Mouse (Mus musculus) limb, embryonic 11.5 days (tissue): ENCODE results near the gene Mcidas. TPM values are rescaled to one million over a fixed set of nuclear protein-coding genes. Genes with fewer than 3 reads are reported as not detected.
A peak's percentile ranks its signal among the peaks of the same experiment; 100 is the strongest.

ENCODE experiments used
- ATAC-seq: fragments of 200-750 bp; cut with Nextera tagmentation; 2 replicates; pipeline ENCODE4 v1.8.0; 2017; ENCODE audit warnings: low read depth; ENCODE audit not compliant: insufficient number of reproducible peaks, low FRiP score, low TSS enrichment
- DNase-seq: peaks from one replicate; pipeline ENCODE4 v3.0.0-alpha.2; 2015; ENCODE audit warnings: low spot score
- H3K27ac ChIP-seq: fragments of 300-500 bp; sonication (generic); replicated peaks from 2 replicates; pipeline ENCODE4 v1.5.1; 2014; ENCODE audit warnings: low read depth, mild to moderate bottlenecking, low read length
- H3K27me3 ChIP-seq: fragments of 300-500 bp; sonication (generic); 2 replicates; pipeline ENCODE4 v1.6.1; 2014; ENCODE audit warnings: mild to moderate bottlenecking, low read length, mixed read lengths; ENCODE audit not compliant: control insufficient read depth, insufficient read depth
- H3K36me3 ChIP-seq: fragments of 300-500 bp; sonication (generic); 2 replicates; pipeline ENCODE4 v1.6.1; 2014; ENCODE audit warnings: mild to moderate bottlenecking, low read length, moderate library complexity, mixed read lengths; ENCODE audit not compliant: control insufficient read depth, insufficient read depth
- H3K4me1 ChIP-seq: fragments of 300-500 bp; sonication (generic); 2 replicates; pipeline ENCODE4 v1.6.1; 2014; ENCODE audit warnings: low read length, mixed read lengths; ENCODE audit not compliant: control insufficient read depth, insufficient read depth
- H3K4me2 ChIP-seq: fragments of 300-500 bp; sonication (generic); 2 replicates; pipeline ENCODE4 v1.6.1; 2014; ENCODE audit warnings: low read depth, mild to moderate bottlenecking, moderate library complexity; ENCODE audit not compliant: severe bottlenecking
- H3K4me3 ChIP-seq: fragments of 300-500 bp; sonication (generic); 2 replicates; pipeline ENCODE4 v1.5.1; 2014; ENCODE audit warnings: low read depth, low read length
- H3K9ac ChIP-seq: fragments of 300-500 bp; sonication (generic); 2 replicates; pipeline ENCODE4 v1.6.1; 2014; ENCODE audit warnings: mild to moderate bottlenecking, low read length
- H3K9me3 ChIP-seq: fragments of 300-500 bp; sonication (generic); 2 replicates; pipeline ENCODE4 v1.6.1; 2016; ENCODE audit warnings: low read length; ENCODE audit not compliant: control insufficient read depth
- WGBS: fragments of 180-500 bp; shearing (Covaris S2); extraction: QIAGEN DNeasy Blood & Tissue Kit; methylation state at CpG from one replicate; pipeline ENCODE4 v1.1.7; 2014; 5-methylcytosine and 5-hydroxymethylcytosine counted together
- polyA plus RNA-seq: library from polyadenylated mRNA; unstranded; fragments of >200 nt; fragmentation: Nextera tagmentation; extraction: Ambion mirVana; gene quantifications from 2 replicates; pipeline ENCODE4 v1.2.1, GENCODE M21; 2014

Gene Mcidas
- not detected in 2 replicates for polyA plus RNA-seq

- Histone ChIP-seq H3K36me3 (no peaks in the 10 kb centered on the region), H3K4me3 (peak within 1 kb of the TSS; percentile 37), H3K27me3 (peaks cover 90% of the 10 kb centered on the region), H3K4me2 (peak within 1 kb of the TSS; percentile 81), H3K27ac (no peak within 1 kb of the TSS), H3K9ac (no peak within 1 kb of the TSS), H3K9me3 (no peaks in the 10 kb centered on the region), H3K4me1 (peaks cover 24% of the 10 kb centered on the region)
- peak; percentile 19; the same call in 1 of the 2 replicates for ATAC-seq
- WGBS, result 1% methylated on average over 63 of the region's 63 CpGs
- DNase-seq, result peak; percentile 60
These were observed at the start of gene Mcidas for GRCm38 (mm10) chr13:112993531-112994152. TSS of gene Mcidas (plus strand) at chr13:112993845.

GRCm38 (mm10) chr13:112945312-112945711 is 48.3 kb upstream of the Mcidas start:
- no peaks in the 10 kb centered on the region for H3K4me1 ChIP-seq
- DNase-seq (no peak), ATAC-seq (no peak)
- peaks cover 10% of the 10 kb centered on the region for H3K36me3 ChIP-seq
- WGBS, result 95% methylated on average over 9 of the region's 9 CpGs
- no peaks in the 10 kb centered on the region for H3K9me3 ChIP-seq
- H3K9ac ChIP-seq, result no peak overlapping the region
- no peak overlapping the region for H3K4me2 ChIP-seq
- no peaks in the 10 kb centered on the region for H3K27me3 ChIP-seq
- no peak overlapping the region for H3K4me3 ChIP-seq
- no peak overlapping the region for H3K27ac ChIP-seq

- H3K9ac ChIP-seq, result no peak overlapping the region
- WGBS, result 87% methylated on average over 6 of the region's 6 CpGs
- H3K27ac ChIP-seq, result no peak overlapping the region
- no peaks in the 10 kb centered on the region for H3K27me3 ChIP-seq
- no peaks in the 10 kb centered on the region for H3K9me3 ChIP-seq
- DNase-seq, result no peak
- H3K4me2 ChIP-seq, result no peak overlapping the region
- no peak for ATAC-seq
- H3K4me3 ChIP-seq, result no peak overlapping the region
- peaks cover 14% of the 10 kb centered on the region for H3K36me3 ChIP-seq
- H3K4me1 ChIP-seq, result no peaks in the 10 kb centered on the region
These were observed 47.7 kb upstream of the Mcidas start for GRCm38 (mm10) chr13:112945900-112946299.

GRCm38 (mm10) chr13:112954067-112954466 is 39.6 kb upstream of the Mcidas start:
- peaks cover 9% of the 10 kb centered on the region for H3K36me3 ChIP-seq
- H3K9ac ChIP-seq, result no peak overlapping the region
- H3K4me2 ChIP-seq, result no peak overlapping the region
- ATAC-seq, result no peak
- H3K4me1 ChIP-seq, result no peaks in the 10 kb centered on the region
- 95% methylated on average over 8 of the region's 8 CpGs for WGBS
- no peak for DNase-seq
- no peaks in the 10 kb centered on the region for H3K9me3 ChIP-seq
- H3K27me3 ChIP-seq, result no peaks in the 10 kb centered on the region
- H3K27ac ChIP-seq, result no peak overlapping the region
- no peak overlapping the region for H3K4me3 ChIP-seq

GRCm38 (mm10) chr13:112963081-112963480 is 30.6 kb upstream of the Mcidas start:
- ATAC-seq (no peak), DNase-seq (no peak)
- Histone ChIP-seq H3K27ac (no peak overlapping the region), H3K36me3 (peaks cover 10% of the 10 kb centered on the region; the same call in 1 of the 2 replicates), H3K4me1 (no peaks in the 10 kb centered on the region), H3K9ac (no peak overlapping the region), H3K4me3 (no peak overlapping the region), H3K4me2 (no peak overlapping the region), H3K9me3 (no peaks in the 10 kb centered on the region), H3K27me3 (no peaks in the 10 kb centered on the region)
- WGBS, result 82% methylated on average over 5 of the region's 5 CpGs

- Histone ChIP-seq H3K4me2 (no peak overlapping the region), H3K27me3 (no peaks in the 10 kb centered on the region), H3K4me3 (no peak overlapping the region), H3K4me1 (no peaks in the 10 kb centered on the region), H3K9ac (no peak overlapping the region), H3K36me3 (peaks cover 10% of the 10 kb centered on the region; the same call in 1 of the 2 replicates), H3K27ac (no peak overlapping the region), H3K9me3 (no peaks in the 10 kb centered on the region)
- no peak for ATAC-seq
- no peak for DNase-seq
- 92% methylated on average over 12 of the region's 12 CpGs for WGBS
These were observed 29.2 kb upstream of the Mcidas start for GRCm38 (mm10) chr13:112964421-112964820.

- H3K4me1 ChIP-seq, result no peaks in the 10 kb centered on the region
- no peak overlapping the region for H3K27ac ChIP-seq
- DNase-seq, result no peak
- no peak overlapping the region for H3K9ac ChIP-seq
- H3K9me3 ChIP-seq, result no peaks in the 10 kb centered on the region
- H3K4me2 ChIP-seq, result no peak overlapping the region
- no peak overlapping the region for H3K4me3 ChIP-seq
- H3K27me3 ChIP-seq, result no peaks in the 10 kb centered on the region
- ATAC-seq, result no peak
- H3K36me3 ChIP-seq, result peaks cover 10% of the 10 kb centered on the region; the same call in 1 of the 2 replicates
- 90% methylated on average over 5 of the region's 5 CpGs for WGBS
These were observed 26.4 kb upstream of the Mcidas start for GRCm38 (mm10) chr13:112967267-112967666.

GRCm38 (mm10) chr13:112976720-112977119 is 16.9 kb upstream of the Mcidas start:
- H3K27me3 ChIP-seq, result no peaks in the 10 kb centered on the region
- H3K4me1 ChIP-seq, result no peaks in the 10 kb centered on the region
- H3K4me2 ChIP-seq, result peak overlapping the region; percentile 26; the same call in 1 of the 2 replicates
- DNase-seq, result no peak
- no peaks in the 10 kb centered on the region for H3K36me3 ChIP-seq
- no peaks in the 10 kb centered on the region for H3K9me3 ChIP-seq
- no peak overlapping the region for H3K27ac ChIP-seq
- H3K4me3 ChIP-seq, result no peak overlapping the region
- H3K9ac ChIP-seq, result no peak overlapping the region
- ATAC-seq, result no peak
- WGBS, result 33% methylated on average over 10 of the region's 10 CpGs
